Mouse (Mus musculus): ENCODE measurements around the gene Pde4c. TPM values are rescaled to one million over a fixed set of nuclear protein-coding genes. Genes with fewer than 3 reads are reported as not detected.

Pde4c gene
- polyA plus RNA-seq, 1 experiment from 2014 or later, result 0.16 TPM

DNA sequence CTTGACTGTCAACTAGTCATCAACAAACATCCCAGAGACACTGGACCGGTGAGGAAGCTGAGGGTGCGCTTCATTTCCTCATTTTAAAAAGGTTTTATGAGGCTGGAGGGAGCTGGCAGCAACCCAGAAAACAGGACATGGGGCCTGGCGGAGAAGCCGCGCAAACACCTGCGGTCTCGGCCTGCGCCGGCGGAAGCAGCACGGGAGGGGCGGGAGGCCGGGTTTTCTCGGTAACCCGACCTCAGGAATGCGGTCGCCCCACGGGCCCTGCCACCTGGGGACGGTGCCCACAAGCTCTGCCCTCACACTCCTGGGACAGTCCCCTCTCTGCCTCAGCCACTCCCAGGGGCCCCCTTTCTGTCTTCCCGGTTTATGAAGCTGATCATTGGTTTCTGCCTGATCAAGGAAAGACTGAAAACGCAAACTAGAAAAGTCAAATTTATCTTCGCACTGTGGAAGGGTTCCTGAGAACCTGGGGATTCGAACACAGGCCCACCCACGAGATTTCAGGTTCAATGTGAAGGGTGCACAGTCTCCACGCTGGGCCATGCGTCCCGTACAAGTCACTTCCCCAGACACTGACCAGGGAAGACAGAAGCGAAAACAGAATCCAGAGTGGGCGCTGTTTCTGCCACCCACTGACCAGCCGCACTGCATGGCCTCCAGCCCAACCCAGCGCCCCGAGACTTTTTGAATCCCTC, 28.1 kb upstream of the Pde4c start:
- H3K9me3 ChIP-seq (ENCODE audit: control insufficient read depth, low read length), result no peaks in the 10 kb centered on the region
- H3K36me3 ChIP-seq (ENCODE audit: control insufficient read depth, insufficient read depth, low read length), result no peaks in the 10 kb centered on the region
- peaks cover 38% of the 10 kb centered on the region for H3K4me1 ChIP-seq (ENCODE audit: control insufficient read depth, insufficient read depth, low read length)
- H3K4me3 ChIP-seq (ENCODE audit: low read depth, low read length), result no peak overlapping the region; the same call in 1 of the 2 replicates
- H3K27me3 ChIP-seq (ENCODE audit: control insufficient read depth, insufficient read depth, low read length), result no peaks in the 10 kb centered on the region
- H3K4me2 ChIP-seq, result no peak overlapping the region
- ATAC-seq (ENCODE audit: low FRiP score), result no peak
- WGBS, result 37% methylated on average over 32 of the region's 32 CpGs
- no peak overlapping the region for H3K9ac ChIP-seq (ENCODE audit: low read length)
- H3K27ac ChIP-seq (ENCODE audit: low read depth, low read length), result no peak overlapping the region; the same call in 1 of the 2 replicates
- no peak for DNase-seq (ENCODE audit: low spot score, missing footprints)

DNA sequence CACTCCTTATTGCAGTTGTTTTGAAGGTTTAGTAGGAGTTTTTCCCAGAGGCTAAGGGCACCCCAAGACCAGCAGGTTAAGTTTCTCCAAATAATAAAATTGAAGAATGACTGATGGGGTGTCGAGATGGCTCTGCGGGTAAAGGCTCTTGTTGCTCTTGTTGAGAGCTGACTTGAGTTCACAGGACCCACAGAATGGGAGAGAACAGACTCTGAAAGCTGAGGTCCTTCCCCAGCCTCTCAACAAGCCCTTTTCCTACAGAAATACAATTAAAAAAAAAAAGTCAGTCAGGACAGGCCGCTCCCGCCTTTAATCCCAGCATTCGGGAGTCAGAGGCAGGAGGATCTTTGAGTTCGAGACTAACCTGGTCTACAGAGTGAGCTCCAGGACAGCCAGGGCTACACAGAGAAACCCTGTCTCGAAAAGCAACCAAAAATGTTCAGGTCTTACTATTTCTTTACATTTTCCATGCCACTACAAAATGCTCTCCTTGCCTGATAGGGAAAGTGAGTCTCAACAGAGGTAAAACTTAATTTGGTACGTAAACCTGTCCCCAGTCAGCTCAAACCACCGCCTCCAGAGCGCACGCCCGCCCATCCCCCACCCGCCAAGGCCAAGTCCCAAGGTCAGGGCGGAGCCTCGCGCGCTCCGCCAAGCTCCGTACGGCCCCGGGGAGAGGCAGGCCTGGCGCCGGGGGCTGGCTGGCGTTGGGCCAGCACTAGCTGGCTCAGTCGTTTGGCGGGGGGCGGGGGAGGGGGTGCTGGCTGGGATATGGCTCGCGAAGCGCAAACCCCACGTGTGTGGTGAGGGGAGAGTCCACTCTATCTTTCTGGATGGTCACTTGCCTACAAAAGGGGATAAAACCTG, 27.3 kb upstream of the Pde4c start:
- DNase-seq (ENCODE audit: low spot score, missing footprints), result peak; percentile 97
- WGBS, result 5% methylated on average over 31 of the region's 31 CpGs
- H3K4me3 ChIP-seq (ENCODE audit: low read depth, low read length), result peak overlapping the region; percentile 0; the same call in 1 of the 2 replicates
- no peaks in the 10 kb centered on the region for H3K27me3 ChIP-seq (ENCODE audit: control insufficient read depth, insufficient read depth, low read length)
- H3K4me1 ChIP-seq (ENCODE audit: control insufficient read depth, insufficient read depth, low read length), result peaks cover 39% of the 10 kb centered on the region
- no peaks in the 10 kb centered on the region for H3K36me3 ChIP-seq (ENCODE audit: control insufficient read depth, insufficient read depth, low read length)
- H3K9me3 ChIP-seq (ENCODE audit: control insufficient read depth, low read length), result no peaks in the 10 kb centered on the region
- peak overlapping the region; percentile 13 for H3K9ac ChIP-seq (ENCODE audit: low read length)
- ATAC-seq (ENCODE audit: low FRiP score), result peak; percentile 8; the same call in 1 of the 2 replicates
- H3K27ac ChIP-seq (ENCODE audit: low read depth, low read length), result no peak overlapping the region; the same call in 1 of the 2 replicates
- peak overlapping the region; percentile 24 for H3K4me2 ChIP-seq

DNA sequence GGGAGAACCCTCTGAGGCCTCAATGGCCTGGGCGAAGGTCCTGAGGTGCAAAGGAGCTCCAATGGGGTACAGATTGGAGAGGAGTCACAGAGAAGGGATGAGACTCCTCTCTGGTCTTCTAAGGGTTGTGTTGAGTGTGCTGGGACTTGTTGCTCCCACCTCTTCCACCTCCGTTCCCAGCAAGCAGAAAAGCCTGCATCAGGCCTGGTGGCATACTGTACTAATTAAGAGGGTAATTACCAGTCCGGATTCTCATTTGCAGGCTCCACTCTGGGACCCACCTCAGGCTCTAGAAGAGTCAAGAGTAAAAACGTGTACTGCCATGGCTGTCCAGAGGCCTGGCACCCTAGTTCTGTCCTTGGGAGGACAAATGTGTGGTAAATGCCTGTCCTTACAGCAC, 26.6 kb upstream of the Pde4c start:
- Histone ChIP-seq H3K9ac (ENCODE audit: low read length) (peak overlapping the region; percentile 13), H3K27ac (ENCODE audit: low read depth, low read length) (no peak overlapping the region; the same call in 1 of the 2 replicates), H3K36me3 (ENCODE audit: control insufficient read depth, insufficient read depth, low read length) (no peaks in the 10 kb centered on the region), H3K4me2 (peak overlapping the region; percentile 24), H3K27me3 (ENCODE audit: control insufficient read depth, insufficient read depth, low read length) (no peaks in the 10 kb centered on the region), H3K9me3 (ENCODE audit: control insufficient read depth, low read length) (no peaks in the 10 kb centered on the region), H3K4me3 (ENCODE audit: low read depth, low read length) (peak overlapping the region; percentile 0; the same call in 1 of the 2 replicates), H3K4me1 (ENCODE audit: control insufficient read depth, insufficient read depth, low read length) (peaks cover 39% of the 10 kb centered on the region)
- ATAC-seq (ENCODE audit: low FRiP score) (no peak), DNase-seq (ENCODE audit: low spot score, missing footprints) (no peak)
- 56% methylated on average over 4 of the region's 4 CpGs for whole genome bisulfite sequencing

DNA sequence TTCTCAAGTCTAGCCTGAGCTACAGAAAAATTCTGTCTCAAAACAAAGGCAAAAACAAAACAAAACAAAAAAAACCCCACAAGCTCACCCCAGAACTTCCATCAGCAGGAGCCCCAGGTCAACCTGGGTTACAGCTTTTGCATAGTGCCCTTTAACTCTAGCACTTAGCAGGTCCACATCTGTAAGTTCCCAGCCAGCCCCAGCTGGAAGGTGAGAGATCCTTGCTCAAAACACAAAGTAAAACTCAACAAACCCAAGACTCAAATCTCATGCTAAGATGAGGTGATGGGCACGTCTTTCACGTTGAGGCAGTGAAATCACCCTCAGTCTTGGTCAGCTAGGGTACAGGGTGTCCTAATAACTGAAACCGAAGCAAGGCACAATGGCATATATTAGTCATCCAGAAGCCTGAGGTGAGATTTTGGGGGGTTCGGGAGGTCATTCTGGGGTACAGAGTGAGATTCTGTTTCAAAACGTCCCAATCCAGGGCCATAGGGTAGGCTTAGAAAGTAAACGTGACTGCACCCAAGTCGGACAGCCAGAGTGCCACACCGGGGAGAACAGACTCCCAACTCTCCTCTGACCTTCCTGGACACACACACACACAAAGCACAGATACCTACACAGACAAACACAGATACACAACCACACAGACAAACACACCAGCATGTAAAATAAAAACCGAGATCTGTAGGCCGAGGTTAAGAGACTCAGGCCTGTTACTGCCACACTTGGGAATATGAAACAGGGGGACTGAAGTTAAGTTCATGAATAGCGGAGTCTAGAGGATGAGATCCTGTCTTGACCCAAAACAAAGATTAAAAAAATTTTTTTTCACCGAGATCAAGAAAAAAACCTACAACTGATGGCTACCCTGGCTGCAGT, 25.9 kb upstream of the Pde4c start:
- no peak for DNase-seq (ENCODE audit: low spot score, missing footprints)
- no peak overlapping the region for H3K4me3 ChIP-seq (ENCODE audit: low read depth, low read length)
- H3K4me2 ChIP-seq, result peak overlapping the region; percentile 65
- H3K27ac ChIP-seq (ENCODE audit: low read depth, low read length), result peak overlapping the region; percentile 73
- H3K36me3 ChIP-seq (ENCODE audit: control insufficient read depth, insufficient read depth, low read length), result no peaks in the 10 kb centered on the region
- no peaks in the 10 kb centered on the region for H3K9me3 ChIP-seq (ENCODE audit: control insufficient read depth, low read length)
- H3K9ac ChIP-seq (ENCODE audit: low read length), result peak overlapping the region; percentile 55
- 76% methylated on average over 12 of the region's 12 CpGs for WGBS
- H3K4me1 ChIP-seq (ENCODE audit: control insufficient read depth, insufficient read depth, low read length), result peaks cover 36% of the 10 kb centered on the region
- ATAC-seq (ENCODE audit: low FRiP score), result no peak
- H3K27me3 ChIP-seq (ENCODE audit: control insufficient read depth, insufficient read depth, low read length), result no peaks in the 10 kb centered on the region

DNA sequence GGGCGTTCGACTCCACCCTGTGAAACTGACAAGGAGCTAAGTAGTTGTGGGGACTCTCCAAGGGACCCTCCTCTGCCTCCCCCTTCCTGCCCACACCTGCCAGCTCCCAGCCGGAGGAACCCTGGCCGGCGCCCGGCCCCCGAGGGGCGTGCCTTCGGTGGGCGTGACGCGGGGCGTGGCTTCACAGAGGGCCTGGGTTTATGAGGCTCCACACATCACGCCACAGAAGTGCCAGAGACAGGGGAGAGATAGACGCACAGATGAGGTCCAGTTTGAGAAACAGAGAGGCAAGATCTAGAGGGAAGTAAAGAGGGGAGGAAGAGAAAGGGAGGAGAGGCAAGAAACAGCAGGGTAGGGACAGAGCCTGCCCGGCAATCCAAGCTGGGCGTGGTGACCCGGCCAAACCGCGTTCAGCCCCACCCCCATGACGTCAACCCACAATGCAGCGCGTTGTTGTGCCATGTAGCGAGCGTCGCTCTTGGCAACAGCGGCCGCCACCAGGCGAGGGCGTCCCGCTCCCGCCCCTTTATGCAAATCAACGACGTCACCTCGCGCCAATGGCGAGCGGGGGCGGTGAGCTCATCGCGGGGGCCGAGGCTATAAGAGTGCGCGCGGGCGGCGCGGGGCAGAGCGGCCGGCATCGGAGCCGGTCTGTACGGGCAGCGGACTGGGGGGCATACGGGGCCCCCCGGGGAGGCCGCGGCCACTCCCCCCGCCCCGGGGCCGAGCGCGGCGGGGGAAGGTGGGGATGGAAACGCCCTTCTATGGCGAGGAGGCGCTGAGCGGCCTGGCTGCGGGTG, 25.0 kb upstream of the Pde4c start, which contains the start of gene Jund:
TSS of gene Jund (plus strand) at position 640 of the 800 bp plus-strand sequence.
- under 1% methylated on average over 66 of the region's 69 CpGs for WGBS
- no peaks in the 10 kb centered on the region for H3K9me3 ChIP-seq (ENCODE audit: control insufficient read depth, low read length)
- peak within 1 kb of the TSS; percentile 96 for H3K27ac ChIP-seq (ENCODE audit: low read depth, low read length)
- peak within 1 kb of the TSS; percentile 99 for H3K9ac ChIP-seq (ENCODE audit: low read length)
- no peaks in the 10 kb centered on the region for H3K36me3 ChIP-seq (ENCODE audit: control insufficient read depth, insufficient read depth, low read length)
- H3K4me2 ChIP-seq, result peak within 1 kb of the TSS; percentile 65
- ATAC-seq (ENCODE audit: low FRiP score) (peak; percentile 88), DNase-seq (ENCODE audit: low spot score, missing footprints) (peak; percentile 100)
- H3K27me3 ChIP-seq (ENCODE audit: control insufficient read depth, insufficient read depth, low read length), result no peaks in the 10 kb centered on the region
- peaks cover 36% of the 10 kb centered on the region for H3K4me1 ChIP-seq (ENCODE audit: control insufficient read depth, insufficient read depth, low read length)
- H3K4me3 ChIP-seq (ENCODE audit: low read depth, low read length), result peak within 1 kb of the TSS; percentile 96

DNA sequence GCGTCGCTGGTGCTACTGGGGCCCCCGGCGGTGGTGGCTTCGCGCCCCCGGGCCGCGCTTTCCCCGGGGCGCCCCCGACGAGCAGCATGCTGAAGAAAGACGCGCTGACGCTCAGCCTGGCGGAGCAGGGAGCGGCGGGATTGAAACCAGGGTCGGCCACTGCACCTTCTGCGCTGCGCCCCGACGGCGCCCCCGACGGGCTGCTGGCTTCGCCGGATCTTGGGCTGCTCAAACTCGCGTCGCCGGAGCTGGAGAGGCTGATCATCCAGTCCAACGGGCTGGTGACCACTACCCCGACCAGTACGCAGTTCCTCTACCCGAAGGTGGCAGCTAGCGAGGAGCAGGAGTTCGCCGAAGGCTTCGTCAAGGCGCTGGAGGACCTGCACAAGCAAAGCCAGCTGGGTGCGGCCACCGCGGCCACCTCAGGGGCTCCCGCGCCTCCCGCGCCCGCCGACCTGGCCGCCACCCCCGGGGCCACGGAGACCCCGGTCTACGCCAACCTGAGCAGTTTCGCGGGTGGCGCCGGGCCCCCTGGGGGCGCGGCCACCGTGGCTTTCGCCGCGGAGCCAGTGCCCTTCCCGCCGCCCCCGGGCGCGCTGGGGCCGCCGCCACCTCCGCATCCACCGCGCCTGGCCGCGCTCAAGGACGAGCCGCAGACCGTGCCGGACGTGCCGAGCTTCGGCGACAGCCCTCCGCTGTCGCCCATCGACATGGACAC, 24.2 kb upstream of the Pde4c start:
- Histone ChIP-seq H3K4me2 (peak overlapping the region; percentile 65), H3K36me3 (ENCODE audit: control insufficient read depth, insufficient read depth, low read length) (no peaks in the 10 kb centered on the region), H3K4me3 (ENCODE audit: low read depth, low read length) (peak overlapping the region; percentile 96), H3K27ac (ENCODE audit: low read depth, low read length) (peak overlapping the region; percentile 96), H3K27me3 (ENCODE audit: control insufficient read depth, insufficient read depth, low read length) (no peaks in the 10 kb centered on the region), H3K9ac (ENCODE audit: low read length) (peak overlapping the region; percentile 99), H3K9me3 (ENCODE audit: control insufficient read depth, low read length) (no peaks in the 10 kb centered on the region), H3K4me1 (ENCODE audit: control insufficient read depth, insufficient read depth, low read length) (peaks cover 36% of the 10 kb centered on the region)
- DNase-seq (ENCODE audit: low spot score, missing footprints) (no peak), ATAC-seq (ENCODE audit: low FRiP score) (no peak; the same call in 1 of the 2 replicates)
- under 1% methylated on average over 81 of the region's 89 CpGs for WGBS

DNA sequence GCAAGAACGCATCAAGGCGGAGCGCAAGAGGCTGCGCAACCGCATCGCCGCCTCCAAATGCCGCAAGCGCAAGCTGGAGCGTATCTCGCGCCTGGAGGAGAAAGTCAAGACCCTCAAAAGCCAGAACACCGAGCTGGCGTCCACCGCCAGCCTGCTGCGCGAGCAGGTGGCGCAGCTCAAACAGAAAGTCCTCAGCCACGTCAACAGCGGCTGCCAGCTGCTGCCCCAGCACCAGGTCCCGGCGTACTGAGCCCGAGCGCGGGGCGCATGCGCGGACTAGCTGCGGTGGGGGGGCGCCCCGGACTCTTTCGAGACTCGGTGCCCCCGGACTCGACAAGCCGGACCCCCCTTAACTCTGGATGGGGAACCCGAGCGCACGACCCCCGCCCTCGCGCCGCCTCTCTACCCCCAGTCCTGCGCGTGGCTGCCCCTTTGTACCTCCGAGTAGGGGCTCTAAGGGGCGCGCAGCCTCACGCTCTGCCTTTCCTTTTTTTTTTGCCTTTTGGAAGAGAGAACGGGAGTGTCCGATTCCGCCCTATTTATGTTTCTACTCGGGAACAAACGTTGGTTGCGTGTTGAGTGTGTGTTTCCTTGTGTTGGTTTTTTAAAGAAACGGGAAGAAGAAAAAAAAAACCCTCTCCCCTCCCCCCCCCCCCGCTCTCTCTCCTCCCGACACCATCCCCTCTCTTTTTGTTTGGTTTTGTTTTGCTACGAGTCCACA, 23.5 kb upstream of the Pde4c start:
- DNase-seq (ENCODE audit: low spot score, missing footprints) (peak; percentile 98), ATAC-seq (ENCODE audit: low FRiP score) (peak; percentile 4)
- no peaks in the 10 kb centered on the region for H3K36me3 ChIP-seq (ENCODE audit: control insufficient read depth, insufficient read depth, low read length)
- H3K27ac ChIP-seq (ENCODE audit: low read depth, low read length), result peak overlapping the region; percentile 96
- H3K4me1 ChIP-seq (ENCODE audit: control insufficient read depth, insufficient read depth, low read length), result peaks cover 36% of the 10 kb centered on the region
- no peaks in the 10 kb centered on the region for H3K9me3 ChIP-seq (ENCODE audit: control insufficient read depth, low read length)
- peak overlapping the region; percentile 96 for H3K4me3 ChIP-seq (ENCODE audit: low read depth, low read length)
- WGBS, result under 1% methylated on average over 55 of the region's 59 CpGs
- H3K4me2 ChIP-seq, result peak overlapping the region; percentile 65
- peak overlapping the region; percentile 99 for H3K9ac ChIP-seq (ENCODE audit: low read length)
- no peaks in the 10 kb centered on the region for H3K27me3 ChIP-seq (ENCODE audit: control insufficient read depth, insufficient read depth, low read length)
